Mouse (Mus musculus) thymus, postnatal 10 days (tissue): Measurements from ENCODE around the gene Pskh1.
A peak's percentile ranks its signal among the peaks of the same experiment; 100 is the strongest.

Source experiments
- DNase-seq, 2 experiments: peaks; one replicate each; pipeline ENCODE4 v3.0.0; 2021; ENCODE audit warnings: low spot score in 2 of 2

The Pskh1 gene

GRCm38 (mm10) chr8:105892432-105892831 is 7.8 kb upstream of the Pskh1 start:
- peak in 1 of 2 experiments; percentile 32 for DNase-seq

GRCm38 (mm10) chr8:105893339-105893738 is 6.9 kb upstream of the Pskh1 start, which contains the start of gene Nrn1l:
TSS of gene Nrn1l (plus strand) at chr8:105893567.
- no peak for DNase-seq

GRCm38 (mm10) chr8:105897801-105898480 is 2.3 kb upstream of the Pskh1 start:
- DNase-seq, result no peak

- no peak for DNase-seq
Observed at GRCm38 (mm10) chr8:105900941-105901616, 838 bp downstream of the Pskh1 start.

- no peak for DNase-seq
Observed at GRCm38 (mm10) chr8:105919390-105919789, 19.1 kb downstream of the Pskh1 start.

GRCm38 (mm10) chr8:105925123-105925522 is 24.9 kb downstream of the Pskh1 start:
- DNase-seq, result no peak

- peak; percentile 76 to 95 for DNase-seq
Observed at GRCm38 (mm10) chr8:105930602-105931001, 30.4 kb downstream of the Pskh1 start.

- DNase-seq, result no peak
Observed at GRCm38 (mm10) chr8:105931271-105931670, 31.0 kb downstream of the Pskh1 start.

- DNase-seq, result no peak
Observed at GRCm38 (mm10) chr8:105932525-105932924, 32.3 kb downstream of the Pskh1 start.

GRCm38 (mm10) chr8:105933762-105934161 is 33.5 kb downstream of the Pskh1 start, which contains the start of gene Ctrl:
TSS of gene Ctrl (minus strand) at chr8:105933862.
- DNase-seq, result no peak

GRCm38 (mm10) chr8:105935105-105935504 is 34.9 kb downstream of the Pskh1 start:
- DNase-seq, result no peak

- DNase-seq, result no peak
Observed at GRCm38 (mm10) chr8:105935863-105936603, 35.8 kb downstream of the Pskh1 start.

- DNase-seq, result peak; percentile 47 to 57
Observed at GRCm38 (mm10) chr8:105936866-105937475, 36.7 kb downstream of the Pskh1 start.

- peak; percentile 30 to 49 for DNase-seq
Observed at GRCm38 (mm10) chr8:105937496-105938305, 37.5 kb downstream of the Pskh1 start.

GRCm38 (mm10) chr8:105938306-105938669 is 38.0 kb downstream of the Pskh1 start, which contains the start of gene Psmb10:
TSS of gene Psmb10 (minus strand) at chr8:105938444.
- no peak for DNase-seq

GRCm38 (mm10) chr8:105942026-105942425 is 41.8 kb downstream of the Pskh1 start:
- no peak for DNase-seq

GRCm38 (mm10) chr8:105942542-105942941 is 42.3 kb downstream of the Pskh1 start:
- no peak for DNase-seq

- DNase-seq, result no peak
Observed at GRCm38 (mm10) chr8:105943321-105943739, 43.1 kb downstream of the Pskh1 start, which contains the start of gene Lcat. TSS of gene Lcat (minus strand) at chr8:105943382.

- DNase-seq, result no peak
Observed at GRCm38 (mm10) chr8:105949350-105949749, 49.1 kb downstream of the Pskh1 start.

- no peak for DNase-seq
Observed at GRCm38 (mm10) chr8:105951057-105951659, 50.9 kb downstream of the Pskh1 start.

- DNase-seq, result no peak
Observed at GRCm38 (mm10) chr8:105956556-105956955, 56.3 kb downstream of the Pskh1 start.
